In the genomic region with DNA sequence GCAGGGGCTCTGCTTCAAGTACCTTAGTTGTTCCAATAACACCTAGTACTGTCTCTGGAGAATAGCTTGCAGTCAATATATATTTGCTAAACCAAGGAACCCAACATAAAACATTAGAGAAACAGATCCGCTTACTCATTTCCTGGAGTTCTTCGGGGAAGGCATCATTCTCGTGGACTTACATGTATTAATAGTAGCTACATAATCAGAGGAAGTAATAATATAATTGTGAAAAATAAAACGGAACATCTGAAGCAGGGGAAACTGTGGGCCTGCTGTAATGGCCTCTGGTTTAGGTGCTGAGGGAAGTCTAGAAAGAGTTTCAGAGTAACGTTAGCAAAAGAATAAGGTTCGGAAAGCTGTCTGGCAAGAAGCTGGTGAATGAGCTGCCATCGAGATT, we compare ENCODE assay signal across 28 mouse cellular contexts. TPM values are rescaled to one million over a fixed set of nuclear protein-coding genes. Genes with fewer than 3 reads are reported as not detected.
DNase-seq lines count a peak whose midpoint lies in the region; ATAC-seq and TF ChIP-seq lines count a peak whose summit lies in the region.
"Had no signal": no experiment of that assay in that cellular context is flagged by ENCODE, and none has a peak within 500 bp of the region (broad histone marks: within the 10 kb centered on the region; RNA-seq: fewer than 3 reads in every experiment).

No protein-coding gene starts in this region.

- H3K4me2 ChIP-seq in heart, embryonic 12.5 days = no peak overlapping the region
- no peak overlapping the region for H3K4me2 ChIP-seq in kidney, postnatal 0 days (ENCODE audit: low read length)
- no peak overlapping the region for H3K4me2 ChIP-seq in midbrain, embryonic 16.5 days (ENCODE audit: low read length)
- H3K4me2 ChIP-seq: forebrain, embryonic 12.5 days; heart, embryonic 15.5 days; hindbrain, embryonic 12.5 days; kidney, embryonic 15.5 days; limb, embryonic 13.5 days; liver, embryonic 11.5 days; neural tube, embryonic 15.5 days; stomach, embryonic 15.5 days had no signal

- ATAC-seq in heart, embryonic 12.5 days (ENCODE audit: insufficient number of reproducible peaks, low FRiP score) = no peak
- no peak for ATAC-seq in kidney, postnatal 0 days (replicated peaks; ENCODE audit: low FRiP score, low read depth)
- no peak for ATAC-seq in midbrain, embryonic 16.5 days
- ATAC-seq: activated CD4-positive, CD25-positive, alpha-beta regulatory T cell, adult 4 months had no signal

- H3K4me1 ChIP-seq in heart, embryonic 12.5 days (replicated peaks) = no peaks in the 10 kb centered on the region
- H3K4me1 ChIP-seq in kidney, postnatal 0 days (replicated peaks; ENCODE audit: insufficient read depth, low read length) = no peaks in the 10 kb centered on the region
- H3K4me1 ChIP-seq in midbrain, embryonic 10.5 days = peaks cover 12% of the 10 kb centered on the region
- H3K4me1 ChIP-seq in midbrain, embryonic 16.5 days (ENCODE audit: control insufficient read depth, insufficient read depth, low read length) = no peaks in the 10 kb centered on the region
- H3K4me1 ChIP-seq: heart, embryonic 15.5 days; kidney, embryonic 15.5 days; limb, embryonic 13.5 days; neural tube, embryonic 15.5 days; stomach, embryonic 15.5 days had no signal

- no peak for TF ChIP-seq CTCF in kidney, postnatal 0 days (IDR thresholded peaks at IDR 0.05; ENCODE audit: low read depth)

- H3K27ac ChIP-seq in heart, embryonic 12.5 days (ENCODE audit: poor library complexity, severe bottlenecking) = no peak overlapping the region
- no peak overlapping the region for H3K27ac ChIP-seq in kidney, postnatal 0 days
- peak overlapping the region; percentile 42; the same call in 1 of the 2 replicates for H3K27ac ChIP-seq in midbrain, embryonic 10.5 days (replicated peaks)
- H3K27ac ChIP-seq in midbrain, embryonic 16.5 days (ENCODE audit: low read length) = no peak overlapping the region
- H3K27ac ChIP-seq: forebrain, embryonic 12.5 days; heart, embryonic 15.5 days; hindbrain, embryonic 12.5 days; kidney, embryonic 15.5 days; limb, embryonic 13.5 days; macrophage; neural tube, embryonic 15.5 days; stomach, embryonic 15.5 days had no signal

- H3K27me3 ChIP-seq in heart, embryonic 12.5 days (replicated peaks) = no peaks in the 10 kb centered on the region; the same call in 1 of the 2 replicates
- H3K27me3 ChIP-seq in kidney, postnatal 0 days (ENCODE audit: insufficient read depth, low read length) = no peaks in the 10 kb centered on the region
- no peaks in the 10 kb centered on the region for H3K27me3 ChIP-seq in midbrain, embryonic 10.5 days (ENCODE audit: low read depth, poor library complexity, severe bottlenecking)
- no peaks in the 10 kb centered on the region for H3K27me3 ChIP-seq in midbrain, embryonic 16.5 days (ENCODE audit: control insufficient read depth, insufficient read depth, low read depth, low read length)
- H3K27me3 ChIP-seq: CH12.LX; forebrain, embryonic 12.5 days; heart, embryonic 15.5 days; hindbrain, embryonic 12.5 days; kidney, embryonic 15.5 days; limb, embryonic 13.5 days; neural tube, embryonic 15.5 days; stomach, embryonic 15.5 days had no signal

- peak; percentile 28 for DNase-seq in heart, adult 8-10 months (ENCODE audit: low spot score)
- DNase-seq in kidney, postnatal 0 days (ENCODE audit: low spot score) = peak; percentile 14
- DNase-seq in kidney, postnatal 4 days = no peak
- DNase-seq in midbrain, embryonic 10.5 days (ENCODE audit: low spot score) = no peak
- DNase-seq: adrenal gland, adult 2 months; adrenal gland, postnatal 36 days; cerebellum, adult 2 months; cerebellum, postnatal 14 days; gastrocnemius, postnatal 25 days; heart, adult 18-20 months; kidney, adult 18-20 months; kidney, postnatal 36 days; midbrain, embryonic 14.5 days; right cerebral cortex, postnatal 25 days had no signal

- WGBS in heart, embryonic 12.5 days = 84% methylated on average over 7 of the region's 7 CpGs
- 70% methylated on average over 7 of the region's 7 CpGs for WGBS in kidney, postnatal 0 days
- whole genome bisulfite sequencing in midbrain, embryonic 10.5 days = 85% methylated on average over 7 of the region's 7 CpGs
- 82% methylated on average over 7 of the region's 7 CpGs for WGBS in midbrain, embryonic 16.5 days

- no peak overlapping the region for H3K9ac ChIP-seq in heart, embryonic 12.5 days
- H3K9ac ChIP-seq in kidney, postnatal 0 days (ENCODE audit: low read depth, low read length) = no peak overlapping the region
- H3K9ac ChIP-seq in midbrain, embryonic 16.5 days (ENCODE audit: low read depth, low read length) = no peak overlapping the region
- H3K9ac ChIP-seq: forebrain, embryonic 12.5 days; heart, embryonic 15.5 days; hindbrain, embryonic 12.5 days; kidney, embryonic 15.5 days; limb, embryonic 13.5 days; neural tube, embryonic 15.5 days; stomach, embryonic 15.5 days had no signal

- no peak overlapping the region for H3K4me3 ChIP-seq in heart, embryonic 12.5 days
- H3K4me3 ChIP-seq in kidney, postnatal 0 days (replicated peaks; ENCODE audit: low read depth, low read length) = no peak overlapping the region
- no peak overlapping the region for H3K4me3 ChIP-seq in midbrain, embryonic 10.5 days
- no peak overlapping the region for H3K4me3 ChIP-seq in midbrain, embryonic 16.5 days (ENCODE audit: low read depth, low read length)
- H3K4me3 ChIP-seq: erythroblast, embryonic 14.5 days; forebrain, embryonic 12.5 days; heart, embryonic 15.5 days; hindbrain, embryonic 12.5 days; kidney, embryonic 15.5 days; limb, embryonic 13.5 days; neural tube, embryonic 15.5 days; stomach, embryonic 15.5 days had no signal

- H3K9me3 ChIP-seq in heart, embryonic 12.5 days (replicated peaks) = no peaks in the 10 kb centered on the region
- H3K9me3 ChIP-seq in kidney, postnatal 0 days (replicated peaks; ENCODE audit: low read length) = no peaks in the 10 kb centered on the region
- no peaks in the 10 kb centered on the region for H3K9me3 ChIP-seq in midbrain, embryonic 10.5 days (replicated peaks)
- H3K9me3 ChIP-seq in midbrain, embryonic 16.5 days (replicated peaks; ENCODE audit: control insufficient read depth, low read length, poor library complexity, severe bottlenecking) = no peaks in the 10 kb centered on the region
- H3K9me3 ChIP-seq: forebrain, embryonic 12.5 days; heart, embryonic 15.5 days; hindbrain, embryonic 12.5 days; kidney, embryonic 15.5 days; limb, embryonic 13.5 days; neural tube, embryonic 15.5 days; stomach, embryonic 15.5 days had no signal

- H3K36me3 ChIP-seq in heart, embryonic 12.5 days = no peaks in the 10 kb centered on the region
- no peaks in the 10 kb centered on the region for H3K36me3 ChIP-seq in kidney, postnatal 0 days (ENCODE audit: insufficient read depth, low read length)
- H3K36me3 ChIP-seq in midbrain, embryonic 10.5 days = no peaks in the 10 kb centered on the region
- no peaks in the 10 kb centered on the region for H3K36me3 ChIP-seq in midbrain, embryonic 16.5 days (ENCODE audit: control insufficient read depth, insufficient read depth, low read length)
- H3K36me3 ChIP-seq: forebrain, embryonic 12.5 days; heart, embryonic 15.5 days; hindbrain, embryonic 12.5 days; kidney, embryonic 15.5 days; limb, embryonic 13.5 days; neural tube, embryonic 15.5 days; stomach, embryonic 15.5 days had no signal

RNA-seq across cellular contexts. Expression of gene Arhgap21, which starts 47.9 kb away (rescaled TPM):
- total RNA-seq in heart, adult 8-10 months (2022) = 10 to 100 TPM; 77.8 to 86.8 (median 81.9) TPM
- 28.2 and 32.2 TPM in 2 replicates for polyA plus RNA-seq in heart, embryonic 12.5 days (2016; fragmentation: Nextera tagmentation; extraction: Ambion mirVana)
- 8.3 and 9.6 TPM in 2 replicates for polyA plus RNA-seq in kidney, postnatal 0 days (2015; fragmentation: Nextera tagmentation; extraction: Ambion mirVana)
- 28.3 and 40.4 TPM in 2 replicates for polyA plus RNA-seq in midbrain, embryonic 10.5 days (2016; fragmentation: Nextera tagmentation; extraction: Ambion mirVana)
- polyA plus RNA-seq in midbrain, embryonic 16.5 days (2015; fragmentation: Nextera tagmentation; extraction: Ambion mirVana) = 40.9 and 41.7 TPM in 2 replicates

Comparison
In these comparisons a context has a peak if more than half of its experiments do, and no peak if none do; other contexts are left out.
1. DNase-seq: peak in heart, adult 8-10 months (single experiment) and kidney, postnatal 0 days (single experiment); none in kidney, postnatal 4 days (0 of 2) and midbrain, embryonic 10.5 days (single experiment).